Mouse (Mus musculus): ENCODE results near the gene Nle1. TPM values are rescaled to one million over a fixed set of nuclear protein-coding genes. Genes with fewer than 3 reads are reported as not detected.

Nle1 gene
- polyA plus RNA-seq, 1 experiment from 2014 or later: 32.2 TPM

Other genes starting within 250 kb of the Nle1 start
- gene Cct6b, start 144.1 kb downstream of the Nle1 start, polyA plus RNA-seq (2015; fragmentation: Nextera tagmentation; extraction: Ambion mirVana): 0.24 and 0.40 TPM in 2 replicates
- 31.3 and 33.0 TPM in 2 replicates for gene Zfp830, start 144.1 kb downstream of the Nle1 start, polyA plus RNA-seq (2015; fragmentation: Nextera tagmentation; extraction: Ambion mirVana)
- 31.8 and 36.0 TPM in 2 replicates for gene Lig3, start 127.3 kb downstream of the Nle1 start, polyA plus RNA-seq (2015; fragmentation: Nextera tagmentation; extraction: Ambion mirVana)
- 4.5 and 5.9 TPM in 2 replicates for gene Rffl, start 37.2 kb downstream of the Nle1 start, polyA plus RNA-seq (2015; fragmentation: Nextera tagmentation; extraction: Ambion mirVana)
- 12.1 and 13.8 TPM in 2 replicates for gene Rad51d, start 17.8 kb downstream of the Nle1 start, polyA plus RNA-seq (2015; fragmentation: Nextera tagmentation; extraction: Ambion mirVana)
- 0.48 and 0.62 TPM in 2 replicates for gene Fndc8, start 16.3 kb downstream of the Nle1 start, polyA plus RNA-seq (2015; fragmentation: Nextera tagmentation; extraction: Ambion mirVana)
- gene Unc45b, start 2.1 kb upstream of the Nle1 start, polyA plus RNA-seq (2015; fragmentation: Nextera tagmentation; extraction: Ambion mirVana): 0.59 and 0.93 TPM in 2 replicates
- gene Slfn5, start 42.9 kb upstream of the Nle1 start, polyA plus RNA-seq (2015; fragmentation: Nextera tagmentation; extraction: Ambion mirVana): 0.57 and 0.93 TPM in 2 replicates
- gene Slfn9, start 83.4 kb upstream of the Nle1 start, polyA plus RNA-seq (2015; fragmentation: Nextera tagmentation; extraction: Ambion mirVana): 3.7 TPM in 2 replicates
- 0.06 and 0.31 TPM in 2 replicates for gene Slfn8, start 112.4 kb upstream of the Nle1 start, polyA plus RNA-seq (2015; fragmentation: Nextera tagmentation; extraction: Ambion mirVana)
- gene Slfn2, start 156.7 kb upstream of the Nle1 start, polyA plus RNA-seq (2015; fragmentation: Nextera tagmentation; extraction: Ambion mirVana): 0.98 and 1.6 TPM in 2 replicates
- gene Slfn1, start 208.4 kb upstream of the Nle1 start, polyA plus RNA-seq (2015; fragmentation: Nextera tagmentation; extraction: Ambion mirVana): 0.08 and 0.10 TPM in 2 replicates

Measured in midbrain, embryonic 13.5 days (tissue).